Comparison of ENCODE assay signal across 17 mouse cellular contexts in genomic region chr13:63609734-63610133, GRCm38 (mm10). TPM values are rescaled to one million over a fixed set of nuclear protein-coding genes. Genes with fewer than 3 reads are reported as not detected.
A peak's percentile ranks its signal among the peaks of the same experiment; 100 is the strongest.
DNase-seq lines count a peak whose midpoint lies in the region; ATAC-seq and TF ChIP-seq lines count a peak whose summit lies in the region.
"Had no signal": no experiment of that assay in that cellular context is flagged by ENCODE, and none has a peak within 500 bp of the region (broad histone marks: within the 10 kb centered on the region; RNA-seq: fewer than 3 reads in every experiment).

No protein-coding gene starts in this region.

- no peak overlapping the region for H3K9ac ChIP-seq in kidney, postnatal 0 days (ENCODE audit: low read depth, low read length)
- H3K9ac ChIP-seq: heart, embryonic 15.5 days; limb, embryonic 15.5 days; neural tube, embryonic 12.5 days had no signal

- ATAC-seq in kidney, postnatal 0 days (replicated peaks; ENCODE audit: low FRiP score, low read depth), result no peak
- ATAC-seq: hindbrain, postnatal 0 days had no signal

- H3K27ac ChIP-seq in kidney, postnatal 0 days, result no peak overlapping the region
- H3K27ac ChIP-seq in embryonic facial prominence, embryonic 10.5 days (replicated peaks), result peak overlapping the region; percentile 26; the same call in 1 of the 2 replicates
- H3K27ac ChIP-seq: forebrain, embryonic 10.5 days; gastrocnemius, adult 2 months; heart, embryonic 15.5 days; hindbrain, postnatal 0 days; limb, embryonic 15.5 days; neural tube, embryonic 12.5 days had no signal

- no peak overlapping the region for H3K4me3 ChIP-seq in kidney, postnatal 0 days (replicated peaks; ENCODE audit: low read depth, low read length)
- peak overlapping the region; percentile 5; the same call in 1 of the 2 replicates for H3K4me3 ChIP-seq in embryonic facial prominence, embryonic 10.5 days
- H3K4me3 ChIP-seq: forebrain, embryonic 10.5 days; gastrocnemius, adult 2 months; heart, embryonic 15.5 days; limb, embryonic 15.5 days; neural tube, embryonic 12.5 days had no signal

- H3K4me1 ChIP-seq in kidney, postnatal 0 days (replicated peaks; ENCODE audit: insufficient read depth, low read length), result 0 out of 2 replicates have a peak, but pooled peaks cover 4% of the 10 kb centered on the region
- H3K4me1 ChIP-seq in embryonic facial prominence, embryonic 10.5 days, result peaks cover 39% of the 10 kb centered on the region

- peak; percentile 22 for DNase-seq in kidney, postnatal 0 days (ENCODE audit: low spot score)
- no peak for DNase-seq in kidney, postnatal 14 days
- peak; percentile 16 for DNase-seq in ZHBTc4 (ENCODE audit: low read depth, low spot score)
- peak; percentile 49 for DNase-seq in embryonic facial prominence, embryonic 10.5 days (ENCODE audit: low spot score)
- peak; percentile 53 for DNase-seq in mesoderm, embryonic 11.5 days (ENCODE audit: low read depth, low spot score)
- DNase-seq in layer of hippocampus, postnatal 25 days (ENCODE audit: extremely low spot score in 1 of 2, low spot score in 1 of 2), result no peak
- no peak for DNase-seq in spleen, postnatal 4 days (ENCODE audit: low spot score in 2 of 2)
- DNase-seq: adrenal gland, postnatal 25 days; gastrocnemius, adult 2 months; right cerebral cortex, adult 18-20 months; thymus, postnatal 36 days had no signal

- no peaks in the 10 kb centered on the region for H3K9me3 ChIP-seq in kidney, postnatal 0 days (replicated peaks; ENCODE audit: low read length)
- no peaks in the 10 kb centered on the region for H3K9me3 ChIP-seq in embryonic facial prominence, embryonic 10.5 days
- H3K9me3 ChIP-seq: forebrain, embryonic 10.5 days; heart, embryonic 15.5 days; limb, embryonic 15.5 days; neural tube, embryonic 12.5 days had no signal

- no peaks in the 10 kb centered on the region for H3K27me3 ChIP-seq in kidney, postnatal 0 days (ENCODE audit: insufficient read depth, low read length)
- 0 out of 2 replicates have a peak, but pooled peaks cover 5% of the 10 kb centered on the region for H3K27me3 ChIP-seq in embryonic facial prominence, embryonic 10.5 days (replicated peaks; ENCODE audit: low read depth, poor library complexity, severe bottlenecking)
- H3K27me3 ChIP-seq: heart, embryonic 15.5 days; limb, embryonic 15.5 days; neural tube, embryonic 12.5 days had no signal

- H3K4me2 ChIP-seq in kidney, postnatal 0 days (ENCODE audit: low read length), result no peak overlapping the region
- H3K4me2 ChIP-seq: heart, embryonic 15.5 days; limb, embryonic 15.5 days; midbrain, embryonic 11.5 days; neural tube, embryonic 12.5 days had no signal

- TF ChIP-seq CTCF in kidney, postnatal 0 days (IDR thresholded peaks at IDR 0.05; ENCODE audit: low read depth), result no peak

- WGBS in kidney, postnatal 0 days, result 9% methylated on average over 10 of the region's 10 CpGs
- WGBS in embryonic facial prominence, embryonic 10.5 days, result 25% methylated on average over 10 of the region's 10 CpGs

- H3K36me3 ChIP-seq in kidney, postnatal 0 days (ENCODE audit: insufficient read depth, low read length), result no peaks in the 10 kb centered on the region
- no peaks in the 10 kb centered on the region for H3K36me3 ChIP-seq in embryonic facial prominence, embryonic 10.5 days (replicated peaks)
- H3K36me3 ChIP-seq: forebrain, embryonic 10.5 days; heart, embryonic 15.5 days; limb, embryonic 15.5 days; neural tube, embryonic 12.5 days had no signal

RNA-seq across cellular contexts. Expression of gene Ptch1, which starts 36.3 kb away (rescaled TPM):
- 10.7 and 12.2 TPM in 2 replicates for polyA plus RNA-seq in kidney, postnatal 0 days (2015; fragmentation: Nextera tagmentation; extraction: Ambion mirVana)
- 33.0 and 33.5 TPM in 2 replicates for polyA plus RNA-seq in embryonic facial prominence, embryonic 10.5 days (2016; fragmentation: Nextera tagmentation; extraction: Ambion mirVana)
- total RNA-seq in layer of hippocampus, postnatal 25 days (2021), result 10 to 100 TPM; 39.9 to 47.9 TPM

Comparison
In these comparisons a context has a peak if more than half of its experiments do, and no peak if none do; other contexts are left out.
1. DNase-seq: peak in kidney, postnatal 0 days (single experiment), ZHBTc4 (single experiment), embryonic facial prominence, embryonic 10.5 days (single experiment) and mesoderm, embryonic 11.5 days (single experiment); none in kidney, postnatal 14 days (single experiment), layer of hippocampus, postnatal 25 days (0 of 2) and spleen, postnatal 4 days (0 of 2).